Mouse (Mus musculus) Muller cell, postnatal 12 days (primary cell): ENCODE measurements at regions not wholly inside any gene's neighbourhood (a gene's known extent, or its start where the extent isn't known, plus 50 kb on each side); places are given as distances from the start of the nearest gene placed in this dataset.
A peak's percentile ranks its signal among the peaks of the same experiment; 100 is the strongest.

Experiments used
- DNase-seq: peaks from one replicate; pipeline ENCODE4 v3.0.0-alpha.2; 2015; ENCODE audit errors: inconsistent ontology term

DNA sequence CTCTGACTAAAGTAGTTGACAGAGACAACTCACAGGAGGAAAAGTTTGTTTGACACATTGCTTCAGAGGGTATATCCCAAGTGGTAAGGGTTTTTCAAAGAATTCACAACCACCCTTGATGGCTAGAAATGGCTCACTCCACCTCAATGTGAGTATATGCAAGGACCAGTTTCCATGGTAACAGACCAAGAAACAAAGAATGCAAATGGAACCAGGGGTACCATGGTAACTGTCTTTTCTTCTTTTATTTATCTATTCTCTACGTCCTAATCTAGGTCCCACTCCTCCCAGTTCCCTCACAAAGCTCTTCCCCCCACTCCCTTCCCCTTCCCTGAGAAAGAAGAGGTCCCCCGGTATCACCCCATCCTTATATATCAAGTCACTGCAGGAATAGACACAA, 57.5 kb downstream of the Ins1 start:
- no peak for DNase-seq

DNA sequence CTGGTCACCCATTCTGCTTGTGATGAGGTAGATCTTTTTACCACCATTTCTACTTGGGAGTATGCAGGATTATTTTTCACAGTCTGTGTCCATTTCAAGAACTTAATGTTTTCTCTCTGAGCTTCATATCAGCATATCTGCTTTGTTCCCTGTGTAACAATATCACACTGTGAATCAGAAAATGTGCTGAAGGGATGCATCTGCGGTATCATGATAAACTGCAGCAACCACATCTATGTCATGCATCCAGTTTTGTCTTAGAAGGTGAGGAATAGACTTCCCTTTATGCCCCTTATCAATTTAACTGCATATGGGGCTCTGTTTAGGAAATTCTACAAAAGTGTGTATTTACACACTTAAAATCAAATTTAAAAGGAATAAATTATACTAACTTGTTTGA, 67.3 kb downstream of the Ins1 start:
- DNase-seq: no peak

DNA sequence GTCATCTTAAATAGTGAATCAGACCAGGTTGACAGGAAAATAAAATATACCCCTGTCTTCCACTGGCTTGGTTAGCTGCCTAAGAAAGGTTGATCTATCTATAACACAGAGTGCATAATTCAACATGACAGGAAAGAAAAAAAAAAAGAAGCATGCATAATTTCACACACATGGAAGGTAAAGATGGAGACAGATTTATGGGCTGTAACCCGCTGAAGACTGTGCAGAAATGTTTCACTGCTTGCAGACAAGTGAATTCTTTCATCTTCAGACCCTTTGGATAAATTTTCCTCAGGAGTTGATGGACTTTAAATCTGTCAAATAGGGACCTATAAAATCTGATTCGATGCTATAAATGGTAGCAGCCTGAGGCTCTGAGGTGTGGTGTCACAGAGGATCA, 91.1 kb downstream of the Ins1 start:
- no peak for DNase-seq

DNA sequence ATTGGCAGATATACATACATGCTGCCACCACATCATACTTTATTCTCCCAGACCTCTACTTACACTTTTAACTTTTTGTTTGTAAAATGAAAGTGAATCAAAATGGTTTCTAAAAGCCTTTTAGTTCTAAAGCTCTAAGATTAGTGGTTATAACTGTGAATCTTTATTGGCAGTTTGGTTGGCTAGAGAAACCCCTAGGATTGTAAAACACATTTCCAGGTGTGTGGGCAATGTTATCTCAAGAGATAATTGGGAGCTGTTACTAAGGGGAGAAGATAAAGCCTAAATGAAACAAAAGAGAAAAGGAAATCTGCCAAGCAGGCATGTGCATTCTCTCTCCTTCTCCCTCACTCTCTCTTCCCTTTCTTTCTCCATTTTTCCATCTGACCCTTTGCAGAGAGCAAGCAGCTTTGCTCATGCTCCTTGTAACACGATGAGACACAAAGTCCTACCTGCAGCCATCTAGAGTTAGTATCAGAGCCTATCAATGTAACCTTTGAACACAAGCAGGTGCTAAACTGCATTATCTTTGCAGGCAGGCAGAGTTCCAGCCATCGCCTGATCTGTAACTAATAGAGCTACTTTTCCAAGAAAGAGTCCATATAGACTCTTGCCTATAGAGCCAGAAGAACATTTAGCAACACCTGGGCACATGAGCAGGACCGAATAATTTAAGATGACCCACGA, 110.9 kb downstream of the Ins1 start:
- DNase-seq: no peak

DNA sequence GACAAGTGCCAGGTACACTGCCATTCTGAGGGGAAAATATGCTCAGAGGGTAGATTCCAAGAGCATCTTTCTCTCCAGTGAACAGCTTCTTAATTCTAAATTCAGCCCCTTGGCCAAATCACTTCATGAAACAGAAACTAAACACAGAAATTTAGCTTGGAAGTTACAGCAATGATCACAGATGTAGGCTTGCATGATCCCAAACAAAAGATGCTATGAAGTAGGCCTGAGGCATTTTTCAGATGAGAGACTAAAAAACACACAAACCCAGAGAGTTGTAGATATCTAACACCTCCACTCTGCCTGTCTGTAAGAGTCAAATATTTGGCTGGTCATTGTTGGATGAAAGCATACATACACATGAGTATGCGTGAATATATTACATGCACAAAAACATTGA, 142.6 kb downstream of the Ins1 start:
- DNase-seq: no peak

DNA sequence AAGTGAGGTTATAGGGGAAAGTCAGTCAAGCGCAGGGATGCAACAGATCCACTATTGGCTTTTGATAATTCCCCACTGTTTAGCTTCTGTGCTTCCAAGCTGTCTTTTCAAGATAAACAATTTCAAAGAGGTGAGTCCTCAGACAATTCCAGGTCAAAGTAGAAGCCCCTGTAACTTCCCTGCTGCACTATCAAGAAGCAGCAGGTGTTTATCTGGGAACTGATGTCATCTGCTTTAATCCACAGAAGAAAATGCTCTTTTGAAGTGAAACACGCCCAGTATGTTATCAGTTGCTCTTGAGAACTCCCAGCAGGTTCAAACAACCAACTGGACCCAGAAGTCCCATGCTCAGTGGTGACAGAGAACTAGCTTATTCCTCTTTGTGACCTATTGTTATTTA, 164.7 kb downstream of the Ins1 start:
- DNase-seq: no peak

DNA sequence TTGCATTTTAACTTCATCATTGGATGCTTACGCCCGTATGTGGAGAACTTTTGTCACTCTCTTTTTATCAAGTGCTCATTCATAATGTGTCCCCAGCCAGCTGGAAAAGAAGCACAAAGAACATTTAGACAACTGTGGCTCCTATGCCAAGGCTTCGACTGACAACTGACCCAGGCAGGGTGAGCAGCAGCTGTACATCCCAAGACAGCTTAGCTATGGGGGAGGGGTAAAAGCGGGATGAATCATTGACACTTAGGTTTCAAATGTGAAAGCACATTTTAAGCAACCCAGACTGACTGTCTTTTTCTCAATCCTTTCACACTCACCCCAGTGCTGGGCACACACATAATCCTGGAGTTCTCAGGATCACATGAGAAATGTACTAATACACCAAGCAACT, 178.4 kb downstream of the Ins1 start:
- DNase-seq: no peak

DNA sequence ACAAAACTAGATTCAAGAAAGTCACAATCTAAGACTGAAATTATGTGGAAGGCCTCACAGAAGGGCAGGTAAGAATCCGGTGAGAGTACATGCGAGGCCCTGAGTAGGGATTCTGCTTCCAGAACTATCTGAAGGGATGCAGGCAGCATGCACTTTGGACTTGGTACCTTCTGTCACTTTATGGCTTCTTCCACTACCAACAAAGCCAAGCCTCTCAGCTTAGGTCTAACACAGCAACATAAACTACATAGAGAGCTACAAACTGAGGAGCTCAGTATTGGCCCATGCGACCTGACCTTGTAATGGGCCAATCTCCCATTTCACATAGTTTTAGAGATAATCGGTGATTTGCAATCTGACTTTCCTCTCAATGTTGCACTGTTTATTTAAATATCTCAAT, 184.8 kb downstream of the Ins1 start:
- DNase-seq: no peak

DNA sequence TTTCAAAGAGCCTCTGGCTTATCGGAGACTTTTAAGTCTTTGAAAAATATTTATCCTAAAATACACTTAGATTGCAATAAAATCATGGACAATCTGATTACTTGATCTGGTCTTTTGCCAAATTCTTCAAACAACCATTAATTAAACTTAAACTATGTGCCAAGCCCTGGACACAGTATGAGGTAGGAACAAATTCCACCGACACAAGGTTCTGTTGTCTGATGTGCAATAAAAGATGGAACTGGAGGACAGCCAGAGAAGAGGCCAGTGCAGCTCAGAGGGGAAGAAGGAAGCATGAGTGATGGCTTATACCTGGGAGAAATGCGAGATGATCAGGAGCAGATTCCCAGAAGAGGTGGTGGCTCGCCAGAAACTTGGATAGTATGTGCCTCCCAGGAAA, 185.3 kb downstream of the Ins1 start:
- DNase-seq: peak; percentile 54
